Mouse (Mus musculus): Measurements from ENCODE around the gene Zfp759.
"Not testable (repeated sequence)": the region's sequence is repeated elsewhere in the genome, so short reads cannot be mapped to it uniquely, and the experiment has no call there.

- not testable (repeated sequence) for TF ChIP-seq CTCF, EP300 (IDR thresholded peaks at IDR 0.05; ENCODE audit: low read depth)
Measured at GRCm38 (mm10) chr13:67172991-67173722, 51.7 kb downstream of the Zfp759 start, which contains the start of gene Rsl1.
